Mouse (Mus musculus) C2C12 (cell line): ENCODE measurements around the gene Hdgfl2. TPM values are rescaled to one million over a fixed set of nuclear protein-coding genes. Genes with fewer than 3 reads are reported as not detected.
"Not testable (repeated sequence)": the region's sequence is repeated elsewhere in the genome, so short reads cannot be mapped to it uniquely, and the experiment has no call there.

Experiments
- H3K27me3 ChIP-seq: one replicate; pipeline ENCODE4 v1.6.1; 2011; ENCODE audit not compliant: control insufficient read depth, insufficient read depth, insufficient read length
- H3K36me3 ChIP-seq: one replicate; pipeline ENCODE4 v1.6.1; 2011; ENCODE audit not compliant: control insufficient read depth, insufficient read depth
- H3K4me3 ChIP-seq: one replicate; pipeline ENCODE4 v1.5.1; 2011; ENCODE audit warnings: mild to moderate bottlenecking, control low read depth; ENCODE audit not compliant: poor library complexity, insufficient read depth, severe bottlenecking
- H3K79me2 ChIP-seq: one replicate; pipeline ENCODE4 v1.6.1; 2011; ENCODE audit not compliant: control insufficient read depth, insufficient read depth
- H3K79me3 ChIP-seq: one replicate; pipeline ENCODE4 v1.6.1; 2011; ENCODE audit warnings: low read depth, control low read depth
- H3ac ChIP-seq: one replicate; pipeline ENCODE3; 2011; ENCODE audit warnings: low read depth; ENCODE audit not compliant: control insufficient read depth, insufficient read length
- CEBPB ChIP-seq: IDR thresholded peaks from one replicate; pipeline ENCODE4 v1.6.1; 2011; ENCODE audit warnings: low read depth, mild to moderate bottlenecking, control low read depth, moderate library complexity
- CTCF ChIP-seq: IDR thresholded peaks from one replicate; pipeline ENCODE4 v1.5.1; 2011; ENCODE audit not compliant: control insufficient read depth, insufficient read depth, insufficient read length
- FOSL1 ChIP-seq: IDR thresholded peaks from one replicate; pipeline ENCODE4 v1.8.0; 2011; ENCODE audit warnings: mild to moderate bottlenecking, low read length; ENCODE audit not compliant: poor library complexity, insufficient read depth, severe bottlenecking
- MAX ChIP-seq: IDR thresholded peaks from one replicate; pipeline ENCODE4 v1.6.1; 2011; ENCODE audit warnings: mild to moderate bottlenecking, control low read depth
- MYOD1 ChIP-seq: IDR thresholded peaks from one replicate; pipeline ENCODE4 v1.6.1; 2011; ENCODE audit warnings: low read depth; ENCODE audit not compliant: control insufficient read depth, insufficient read length
- MYOG ChIP-seq: IDR thresholded peaks from one replicate; pipeline ENCODE4 v1.6.1; 2011; ENCODE audit not compliant: control insufficient read depth, insufficient read length; ENCODE audit errors: extremely low read depth
- USF1 ChIP-seq: IDR thresholded peaks from one replicate; pipeline ENCODE4 v1.6.1; 2011; ENCODE audit warnings: low read depth, mild to moderate bottlenecking, control low read depth, moderate library complexity
- polyA plus RNA-seq: library from polyadenylated mRNA; unstranded; fragments of >200 nt; fragmentation: generic; extraction: Trizol; gene quantifications from one replicate; pipeline ENCODE4 v1.2.1, GENCODE M21; 2012; ENCODE audit warnings: missing spikeins

Hdgfl2 gene
- polyA plus RNA-seq, 1 experiment: 64.5 TPM

DNA sequence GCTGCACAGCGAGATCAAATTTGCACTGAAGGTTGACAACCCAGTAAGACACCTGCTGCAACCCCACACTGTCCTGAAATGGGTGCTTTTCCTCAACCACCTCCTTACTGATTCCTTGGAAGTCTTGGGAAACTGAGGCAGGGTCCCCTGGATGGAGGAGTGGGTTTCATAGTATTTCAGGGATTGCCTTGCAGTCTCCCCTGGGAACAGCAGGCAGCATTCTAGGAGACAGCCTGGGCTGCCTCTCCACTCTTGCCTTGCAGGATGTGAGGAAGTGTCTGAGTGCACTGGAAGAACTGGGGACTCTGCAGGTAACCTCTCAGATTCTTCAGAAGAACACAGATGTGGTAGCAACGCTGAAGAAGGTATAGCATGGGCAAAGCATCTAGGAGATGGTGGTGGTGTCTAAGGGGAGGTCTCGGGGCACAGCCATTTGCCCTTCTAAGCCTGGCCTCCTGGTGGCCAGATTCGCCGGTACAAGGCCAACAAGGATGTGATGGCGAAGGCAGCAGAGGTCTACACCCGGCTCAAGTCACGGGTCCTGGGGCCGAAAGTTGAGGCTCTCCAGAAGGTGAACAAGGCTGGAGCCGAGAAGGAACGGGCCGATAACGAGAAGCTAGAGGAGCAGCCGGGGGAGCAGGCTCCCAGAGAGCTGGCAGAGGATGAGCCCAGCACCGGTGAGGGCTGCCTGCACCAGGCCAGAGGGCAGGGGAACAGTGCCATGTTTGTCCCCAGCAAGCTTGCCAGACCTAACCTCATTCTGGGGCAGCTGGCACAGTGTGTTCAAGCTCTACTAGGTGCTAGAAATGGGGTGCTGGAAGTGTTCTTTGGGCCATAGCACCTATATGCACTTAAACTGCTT lies 19.5 kb downstream of the Hdgfl2 start:
- H3K27me3 ChIP-seq: no peaks in the 10 kb centered on the region
- TF ChIP-seq CEBPB: no peak
- TF ChIP-seq MYOG: no peak
- no peak for TF ChIP-seq USF1
- no peak for TF ChIP-seq CTCF
- TF ChIP-seq FOSL1: no peak
- no peak for TF ChIP-seq MYOD1
- no peak for TF ChIP-seq MAX
- H3K79me3 ChIP-seq: no peaks in the 10 kb centered on the region
- no peak overlapping the region for H3K4me3 ChIP-seq
- no peak overlapping the region for H3ac ChIP-seq
- H3K79me2 ChIP-seq: no peaks in the 10 kb centered on the region
- H3K36me3 ChIP-seq: peaks cover 60% of the 10 kb centered on the region

DNA sequence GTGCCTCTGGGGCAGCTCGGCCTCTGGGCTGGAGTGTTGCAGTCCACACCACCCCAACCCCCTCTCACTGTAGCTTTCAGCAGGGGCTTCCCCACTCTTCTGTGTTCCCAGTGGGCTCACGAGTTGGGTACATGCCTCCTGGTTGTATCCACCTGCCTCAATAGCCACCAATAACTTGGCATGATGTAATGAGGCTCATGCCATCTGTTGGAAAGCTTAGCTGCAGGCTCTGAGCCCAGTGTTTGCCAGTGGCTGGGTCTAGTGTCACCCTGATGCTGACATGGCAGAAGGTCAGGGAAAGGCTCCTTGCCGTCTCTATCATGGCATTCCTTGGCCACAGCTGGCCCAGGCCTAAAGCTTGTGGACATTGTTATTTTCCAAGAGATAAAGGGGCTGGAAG lies 21.4 kb downstream of the Hdgfl2 start:
- TF ChIP-seq MYOD1 (no peak), CTCF (no peak), USF1 (no peak), MYOG (no peak), CEBPB (no peak), MAX (no peak), FOSL1 (no peak)
- H3K4me3 ChIP-seq: no peak overlapping the region
- H3K79me2 ChIP-seq: no peaks in the 10 kb centered on the region
- peaks cover 57% of the 10 kb centered on the region for H3K36me3 ChIP-seq
- H3K79me3 ChIP-seq: no peaks in the 10 kb centered on the region
- no peak overlapping the region for H3ac ChIP-seq
- no peaks in the 10 kb centered on the region for H3K27me3 ChIP-seq

DNA sequence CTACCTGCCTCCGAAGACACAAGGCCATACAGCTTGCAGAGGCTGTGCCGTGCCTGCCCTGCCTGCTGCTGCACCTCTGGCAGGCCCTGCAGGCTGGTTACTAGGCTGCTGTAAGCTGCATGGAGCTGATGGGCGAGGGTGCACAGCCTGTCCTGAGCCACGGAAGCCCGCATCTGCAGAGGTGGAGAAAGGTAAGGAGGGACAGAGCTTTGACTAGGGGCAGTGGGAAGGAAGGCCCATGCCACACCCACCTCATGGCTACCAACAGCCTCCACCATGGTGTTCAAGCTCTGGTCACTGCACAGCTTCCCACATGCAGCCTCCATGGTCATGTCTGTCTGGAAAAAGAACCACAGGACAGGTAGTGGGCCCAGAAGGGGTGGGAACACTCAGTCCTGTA lies 22.7 kb downstream of the Hdgfl2 start:
- no peak overlapping the region for H3ac ChIP-seq
- no peaks in the 10 kb centered on the region for H3K27me3 ChIP-seq
- TF ChIP-seq MAX: no peak
- no peak for TF ChIP-seq MYOD1
- TF ChIP-seq FOSL1: no peak
- TF ChIP-seq CTCF: no peak
- no peak for TF ChIP-seq CEBPB
- no peak for TF ChIP-seq MYOG
- TF ChIP-seq USF1: no peak
- H3K79me2 ChIP-seq: no peaks in the 10 kb centered on the region
- H3K36me3 ChIP-seq: peaks cover 51% of the 10 kb centered on the region
- no peak overlapping the region for H3K4me3 ChIP-seq
- no peaks in the 10 kb centered on the region for H3K79me3 ChIP-seq

DNA sequence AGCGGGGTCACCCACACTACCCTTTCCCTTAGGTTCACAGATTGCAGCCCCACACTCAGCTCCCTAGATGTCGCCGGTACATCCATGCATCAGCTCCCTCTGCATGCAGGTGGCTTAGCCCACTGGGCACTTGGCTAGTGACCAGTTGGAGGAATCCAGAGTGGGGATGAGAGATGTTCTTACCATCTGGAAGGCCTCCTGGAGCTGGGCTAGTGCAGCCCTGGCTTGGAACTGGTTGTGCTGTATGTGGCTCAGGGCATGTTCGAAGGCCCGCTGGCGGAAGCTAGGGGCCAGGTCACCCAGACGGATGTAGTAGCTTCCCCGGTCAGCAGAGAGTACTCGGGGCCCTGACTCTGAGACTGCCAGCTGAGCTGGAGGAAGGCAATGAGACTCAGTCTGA lies 23.5 kb downstream of the Hdgfl2 start:
- Histone ChIP-seq H3K36me3 (peaks cover 44% of the 10 kb centered on the region), H3K27me3 (no peaks in the 10 kb centered on the region), H3K79me2 (no peaks in the 10 kb centered on the region), H3K4me3 (no peak overlapping the region), H3K79me3 (no peaks in the 10 kb centered on the region), H3ac (no peak overlapping the region)
- TF ChIP-seq CTCF: no peak
- no peak for TF ChIP-seq MAX
- no peak for TF ChIP-seq USF1
- no peak for TF ChIP-seq CEBPB
- no peak for TF ChIP-seq MYOD1
- no peak for TF ChIP-seq FOSL1
- TF ChIP-seq MYOG: no peak

DNA sequence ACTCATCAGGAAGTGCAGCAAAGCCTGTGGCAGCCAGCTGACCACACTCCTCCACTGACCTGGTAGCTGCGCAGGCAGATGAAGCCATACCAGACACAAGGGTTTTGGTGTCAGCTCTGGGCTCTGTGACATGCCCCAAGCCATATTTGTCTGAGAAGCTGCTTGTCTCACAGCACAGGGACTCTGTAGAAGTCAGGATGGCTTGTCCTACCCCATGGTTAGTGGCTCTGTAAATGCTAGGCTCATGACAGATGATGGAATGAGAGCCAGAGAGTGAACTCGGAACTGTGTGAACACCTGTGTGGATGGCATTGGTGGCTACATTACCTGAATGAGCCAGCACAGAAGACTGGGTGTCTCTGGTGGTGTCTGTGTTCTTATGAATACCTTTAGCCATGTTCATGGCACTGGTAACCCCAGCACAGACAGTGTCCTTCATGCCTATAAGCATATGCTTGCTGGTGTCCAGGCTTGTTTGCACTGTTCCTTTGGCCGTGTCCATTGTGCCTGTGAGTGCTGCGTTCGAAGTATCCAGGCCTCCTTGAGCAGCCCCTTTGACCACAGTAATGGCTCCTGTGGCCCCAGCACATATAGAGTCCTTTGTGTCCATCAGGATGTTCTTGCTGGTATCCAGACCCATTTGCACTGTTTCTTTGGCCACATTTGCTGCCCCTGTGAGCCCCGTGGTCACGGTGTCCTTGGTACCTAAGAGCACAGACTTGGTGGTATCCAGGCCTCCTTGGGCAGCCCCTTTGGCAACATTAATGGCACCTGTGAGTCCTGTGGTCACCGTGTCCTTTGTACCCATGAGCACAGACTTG lies 24.2 kb downstream of the Hdgfl2 start:
- TF ChIP-seq CTCF (no peak), MYOG (no peak), CEBPB (no peak), MAX (no peak), FOSL1 (no peak), MYOD1 (no peak), USF1 (no peak)

DNA sequence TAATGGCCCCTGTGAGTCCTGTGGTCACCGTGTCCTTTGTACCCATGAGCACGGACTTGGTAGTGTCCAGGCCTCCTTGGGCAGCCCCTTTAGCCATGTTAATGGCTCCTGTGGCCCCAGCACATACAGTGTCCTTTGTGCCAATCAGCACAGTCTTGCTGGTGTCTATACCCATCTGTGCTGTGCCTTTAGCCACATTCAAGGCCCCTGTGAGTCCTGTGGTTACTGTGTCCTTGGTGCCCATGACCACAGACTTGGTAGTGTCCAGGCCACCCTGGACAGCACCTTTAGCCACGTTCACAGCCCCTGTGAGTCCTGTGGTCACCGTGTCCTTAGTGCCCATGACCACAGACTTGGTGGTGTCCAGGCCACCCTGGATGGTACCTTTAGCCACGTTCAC lies 25.4 kb downstream of the Hdgfl2 start:
- not testable (repeated sequence) for H3K79me2 ChIP-seq, H3K27me3 ChIP-seq, H3K79me3 ChIP-seq, H3K4me3 ChIP-seq, H3ac ChIP-seq
- peaks cover 25% of the 10 kb centered on the region for H3K36me3 ChIP-seq

More for the DNA sequence above, 24.2 kb downstream of the Hdgfl2 start:
- H3ac ChIP-seq: no peak overlapping the region
- no peaks in the 10 kb centered on the region for H3K79me3 ChIP-seq
- H3K79me2 ChIP-seq: no peaks in the 10 kb centered on the region
- peaks cover 36% of the 10 kb centered on the region for H3K36me3 ChIP-seq
- no peaks in the 10 kb centered on the region for H3K27me3 ChIP-seq
- no peak overlapping the region for H3K4me3 ChIP-seq

DNA sequence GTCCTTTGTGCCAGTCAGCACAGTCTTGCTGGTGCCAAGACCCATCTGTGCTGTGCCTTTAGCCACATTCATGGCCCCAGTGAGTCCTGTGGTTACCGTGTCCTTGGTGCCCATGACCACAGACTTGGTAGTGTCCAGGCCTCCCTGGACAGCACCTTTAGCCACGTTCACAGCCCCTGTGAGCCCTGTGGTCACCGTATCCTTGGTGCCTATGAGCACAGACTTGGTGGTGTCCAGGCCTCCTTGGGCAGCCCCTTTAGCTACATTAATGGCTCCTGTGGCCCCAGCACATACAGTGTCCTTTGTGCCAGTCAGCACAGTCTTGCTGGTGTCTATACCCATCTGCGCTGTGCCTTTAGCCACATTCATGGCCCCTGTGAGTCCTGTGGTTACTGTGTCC lies 27.0 kb downstream of the Hdgfl2 start:
- H3K79me2 ChIP-seq, H3ac ChIP-seq, H3K27me3 ChIP-seq, H3K79me3 ChIP-seq, H3K4me3 ChIP-seq: not testable (repeated sequence)
- H3K36me3 ChIP-seq: peaks cover 12% of the 10 kb centered on the region
